Mouse (Mus musculus) MEL (cell line): ENCODE data around the gene Cmbl. TPM values are rescaled to one million over a fixed set of nuclear protein-coding genes. Genes with fewer than 3 reads are reported as not detected.

Source experiments
- DNase-seq: peaks from one replicate; pipeline ENCODE4 v3.0.0; 2011; ENCODE audit warnings: low read depth, low spot score
- H3K27ac ChIP-seq: 2 replicates; pipeline ENCODE4 v1.5.1; 2012; ENCODE audit warnings: low read depth, mild to moderate bottlenecking, control low read depth, low read length, moderate library complexity; ENCODE audit not compliant: control insufficient read depth
- H3K27me3 ChIP-seq, 2 experiments: fragments of 150-350 bp in 1 of 2; sonication (generic) in 1 of 2; 2 replicates each; pipeline ENCODE4 v1.6.1; 2012; ENCODE audit warnings: low read length in 2 of 2, mild to moderate bottlenecking in 2 of 2, improper control_type of control experiment in 1 of 2, moderate library complexity in 1 of 2; ENCODE audit not compliant: insufficient read depth in 2 of 2, control insufficient read depth in 1 of 2
- H3K36me3 ChIP-seq, 2 experiments: 2 replicates each; pipeline ENCODE4 v1.6.1; 2012 to 2014; ENCODE audit warnings: low read length in 2 of 2, improper control_type of control experiment in 1 of 2, inconsistent platforms in 1 of 2, mild to moderate bottlenecking in 1 of 2; ENCODE audit not compliant: insufficient read depth in 2 of 2, control insufficient read depth in 1 of 2
- H3K4me1 ChIP-seq, 2 experiments: fragments of 150-350 bp in 1 of 2; sonication (generic) in 1 of 2; 2 replicates each; pipeline ENCODE4 v1.6.1; 2012; ENCODE audit warnings: low read length in 2 of 2, improper control_type of control experiment in 1 of 2, mild to moderate bottlenecking in 1 of 2; ENCODE audit not compliant: insufficient read depth in 2 of 2, control insufficient read depth in 1 of 2
- H3K4me3 ChIP-seq, 2 experiments: fragments of 150-350 bp in 1 of 2; sonication (generic) in 1 of 2; 2 replicates each; pipeline ENCODE4 v1.5.1; 2012; ENCODE audit warnings: low read depth in 2 of 2, low read length in 2 of 2, mild to moderate bottlenecking in 2 of 2, moderate library complexity in 2 of 2, control low read depth in 1 of 2, improper control_type of control experiment in 1 of 2; ENCODE audit not compliant: control insufficient read depth in 1 of 2, insufficient read depth in 1 of 2
- H3K79me2 ChIP-seq: 2 replicates; pipeline ENCODE4 v1.6.1; 2012; ENCODE audit warnings: mild to moderate bottlenecking, low read length, moderate library complexity; ENCODE audit not compliant: control insufficient read depth, poor library complexity, insufficient read depth
- H3K9ac ChIP-seq: 2 replicates; pipeline ENCODE4 v1.6.1; 2012; ENCODE audit warnings: low read depth, mild to moderate bottlenecking, control low read depth, low read length, moderate library complexity; ENCODE audit not compliant: control insufficient read depth, poor library complexity, severe bottlenecking
- H3K9me3 ChIP-seq: fragments of 150-350 bp; sonication (generic); replicated peaks from 2 replicates; pipeline ENCODE4 v1.6.1; 2012; ENCODE audit warnings: mild to moderate bottlenecking, low read length, improper control_type of control experiment, moderate library complexity; ENCODE audit not compliant: insufficient read depth
- CHD2 ChIP-seq: IDR thresholded peaks from 2 replicates; pipeline ENCODE4 v1.6.1; 2011; ENCODE audit warnings: low read length, improper control_type of control experiment
- ELF1 ChIP-seq: IDR thresholded peaks from 2 replicates; pipeline ENCODE4 v1.6.1; 2014; ENCODE audit warnings: low read depth, mild to moderate bottlenecking, inconsistent platforms, low read length, improper control_type of control experiment, moderate library complexity
- GABPA ChIP-seq: IDR thresholded peaks from 2 replicates; pipeline ENCODE4 v1.6.1; 2012; ENCODE audit warnings: low read depth, mild to moderate bottlenecking, inconsistent platforms, low read length, improper control_type of control experiment, moderate library complexity
- GATA1 ChIP-seq: IDR thresholded peaks from 2 replicates; pipeline ENCODE4 v1.6.1; 2011; ENCODE audit warnings: low read depth, low read length, improper control_type of control experiment
- HCFC1 ChIP-seq: IDR thresholded peaks from 2 replicates; pipeline ENCODE4 v1.6.1; 2012; ENCODE audit warnings: low read depth, mild to moderate bottlenecking, inconsistent platforms, low read length, improper control_type of control experiment, moderate library complexity
- MAZ ChIP-seq: IDR thresholded peaks from 2 replicates; pipeline ENCODE4 v1.6.1; 2012; ENCODE audit warnings: low read depth, mild to moderate bottlenecking, inconsistent platforms, low read length, improper control_type of control experiment
- MYC ChIP-seq: IDR thresholded peaks from 2 replicates; pipeline ENCODE4 v1.6.1; 2011; ENCODE audit warnings: low read depth, mild to moderate bottlenecking, low read length, improper control_type of control experiment, moderate library complexity
- NELFE ChIP-seq: IDR thresholded peaks from 2 replicates; pipeline ENCODE4 v1.6.1; 2011; ENCODE audit warnings: low read depth, low read length, improper control_type of control experiment
- POLR2A ChIP-seq, 2 experiments: IDR thresholded peaks; 2 replicates each; pipeline ENCODE4 v1.6.1; 2011 to 2012; ENCODE audit warnings: low read length in 2 of 2, mild to moderate bottlenecking in 2 of 2, control low read depth in 1 of 2, improper control_type of control experiment in 1 of 2, low read depth in 1 of 2, moderate library complexity in 1 of 2; ENCODE audit not compliant: control insufficient read depth in 1 of 2, insufficient read depth in 1 of 2, poor library complexity in 1 of 2
- POLR2AphosphoS5 ChIP-seq: IDR thresholded peaks from 2 replicates; pipeline ENCODE4 v1.6.1; 2012; ENCODE audit warnings: low read depth, borderline replicate concordance, mild to moderate bottlenecking, inconsistent platforms, low read length, moderate library complexity, mixed read lengths
- SMC3 ChIP-seq: IDR thresholded peaks from 2 replicates; pipeline ENCODE4 v1.6.1; 2011; ENCODE audit warnings: low read depth, low read length, improper control_type of control experiment
- ZMIZ1 ChIP-seq: IDR thresholded peaks from 2 replicates; pipeline ENCODE4 v1.6.1; 2012; ENCODE audit warnings: low read depth, mild to moderate bottlenecking, inconsistent platforms, low read length, improper control_type of control experiment, moderate library complexity
- polyA plus RNA-seq, 2 experiments: library from polyadenylated mRNA; stranded (reverse) in 1 of 2; unstranded in 1 of 2; fragments of >175 nt in 1 of 2; fragments of >200 nt in 1 of 2; gene quantifications; 2 replicates each; pipeline versions ENCODE4 v1.2.1 to v1.2.4; 2012; ENCODE audit warnings: low replicate concordance in 2 of 2, low read depth in 1 of 2; ENCODE audit not compliant: insufficient read length in 2 of 2, insufficient read depth in 1 of 2, missing spikeins in 1 of 2
- total RNA-seq: library from RNA; depleted of rRNA; stranded (reverse); fragments of 300-350 nt; gene quantifications from 2 replicates; pipeline ENCODE4 v1.2.3, GENCODE M21; 2012; rRNA removed

The Cmbl gene
- total and polyA plus RNA-seq, 3 experiments, result 0.22 to 0.31 TPM; not detected in 1

- Histone ChIP-seq H3K4me3 (no peak overlapping the region), H3K79me2 (no peaks in the 10 kb centered on the region), H3K36me3 (no peaks in the 10 kb centered on the region), H3K9me3 (no peaks in the 10 kb centered on the region), H3K27ac (no peak overlapping the region), H3K27me3 (peaks cover 1 to 2% of the 10 kb centered on the region in 2 experiments; a peak in 3 of 4 replicates), H3K4me1 (no peaks in the 10 kb centered on the region), H3K9ac (no peak overlapping the region)
- TF ChIP-seq NELFE (no peak), MAZ (no peak), POLR2A (IDR thresholded peaks at IDR 0.05; ENCODE audit: control insufficient read depth in 1 of 2, insufficient read depth in 1 of 2, low read depth in 1 of 2, low read length in 2 of 2, poor library complexity in 1 of 2) (no peak), GABPA (no peak), CHD2 (no peak), GATA1 (no peak), ZMIZ1 (no peak), SMC3 (no peak), POLR2AphosphoS5 (no peak), HCFC1 (no peak), ELF1 (no peak), MYC (no peak)
- DNase-seq, result no peak
These were observed 71.0 kb downstream of the Cmbl start for GRCm38 (mm10) chr15:31636091-31636595.

Other genes starting within 250 kb of the Cmbl start
- gene Ankrd33b, start 197.7 kb upstream of the Cmbl start, total RNA-seq, result 12.0 and 16.1 TPM in 2 replicates
- gene Ankrd33b, start 197.7 kb upstream of the Cmbl start, polyA plus RNA-seq, result 10 to 100 TPM in 1 of 2 experiments, not detected in 1; 11.1 TPM
- gene Ropn1l, start 111.7 kb upstream of the Cmbl start, total RNA-seq, result 0.96 and 1.3 TPM in 2 replicates
- gene Ropn1l, start 111.7 kb upstream of the Cmbl start, polyA plus RNA-seq, result 1 to 10 TPM in 1 of 2 experiments, not detected in 1; 1.7 TPM
- 37.9 and 42.8 TPM in 2 replicates for gene March6, start 34.3 kb upstream of the Cmbl start, total RNA-seq
- 100 to 1,000 TPM in 1 of 2 experiments, 10 to 100 TPM in 1; 62.5 to 114 TPM for gene March6, start 34.3 kb upstream of the Cmbl start, polyA plus RNA-seq
- 1,184 and 1,257 TPM in 2 replicates for gene Cct5, start 36.4 kb downstream of the Cmbl start, total RNA-seq
- gene Cct5, start 36.4 kb downstream of the Cmbl start, polyA plus RNA-seq, result 100 to 1,000 TPM; 396 to 798 TPM
- 26.2 and 29.2 TPM in 2 replicates for gene Fam173b, start 36.5 kb downstream of the Cmbl start, total RNA-seq
- gene Fam173b, start 36.5 kb downstream of the Cmbl start, polyA plus RNA-seq, result 10 to 100 TPM in 1 of 2 experiments, not detected in 1; 21.0 TPM